Mouse (Mus musculus) CD4-positive, CD25-positive, alpha-beta regulatory T cell, adult 4 months (primary cell): ENCODE results near the gene Trpc5. TPM values are rescaled to one million over a fixed set of nuclear protein-coding genes. Genes with fewer than 3 reads are reported as not detected.
A peak's percentile ranks its signal among the peaks of the same experiment; 100 is the strongest.

Source experiments
- ATAC-seq: one replicate; pipeline ENCODE4 v1.8.0; 2017
- polyA plus RNA-seq, 2 experiments: library from polyadenylated mRNA; unstranded; fragments of 100-300 nt; shearing (Covaris generic); gene quantifications; one replicate each; pipeline ENCODE4 v1.2.1; 2017

Trpc5 gene
- polyA plus RNA-seq: not detected

GRCm38 (mm10) chrX:144688142-144688206, at the start of gene Trpc5:
Gene Trpc5 (minus strand): TSS chrX:144688180.
- ATAC-seq: no peak

DNA sequence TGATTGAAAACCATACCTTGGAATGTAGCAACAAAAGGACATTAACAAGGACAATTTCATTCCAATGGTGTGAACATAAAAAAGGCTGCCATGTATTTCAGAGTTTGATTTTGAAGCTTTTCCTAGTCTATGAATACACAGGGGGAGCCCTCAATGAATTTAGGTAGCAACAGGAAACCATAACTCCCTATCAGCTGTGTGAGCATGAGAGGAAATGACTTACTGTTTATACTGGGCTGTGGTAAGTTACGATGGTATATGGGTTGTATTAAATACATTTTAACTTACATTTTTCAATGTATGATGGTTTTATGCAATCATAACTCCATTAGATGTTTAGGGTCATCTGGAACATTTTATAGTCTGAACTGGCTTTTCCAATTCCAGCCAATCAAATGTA, 28.4 kb upstream of the Trpc5 start:
- ATAC-seq: no peak

DNA sequence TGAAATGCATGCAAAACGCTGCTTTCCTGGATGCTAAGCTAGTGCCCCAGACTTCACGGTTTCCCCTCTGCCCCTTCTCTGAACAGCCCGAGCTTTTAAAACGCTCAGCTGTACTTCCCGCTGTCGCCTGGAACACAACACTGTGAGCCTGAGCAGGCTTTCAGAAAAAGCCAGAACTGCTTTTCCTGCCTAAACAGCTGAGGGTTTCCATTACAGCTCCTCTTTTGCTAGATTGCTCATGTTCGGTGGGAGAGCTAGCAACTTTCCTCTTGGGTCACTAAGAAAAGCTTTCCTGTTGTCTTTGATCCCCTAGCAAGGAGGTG, 1.8 kb upstream of the Trpc5 start:
- no peak for ATAC-seq

- no peak for ATAC-seq
Measured at GRCm38 (mm10) chrX:144689119-144689858, 1.3 kb upstream of the Trpc5 start.

DNA sequence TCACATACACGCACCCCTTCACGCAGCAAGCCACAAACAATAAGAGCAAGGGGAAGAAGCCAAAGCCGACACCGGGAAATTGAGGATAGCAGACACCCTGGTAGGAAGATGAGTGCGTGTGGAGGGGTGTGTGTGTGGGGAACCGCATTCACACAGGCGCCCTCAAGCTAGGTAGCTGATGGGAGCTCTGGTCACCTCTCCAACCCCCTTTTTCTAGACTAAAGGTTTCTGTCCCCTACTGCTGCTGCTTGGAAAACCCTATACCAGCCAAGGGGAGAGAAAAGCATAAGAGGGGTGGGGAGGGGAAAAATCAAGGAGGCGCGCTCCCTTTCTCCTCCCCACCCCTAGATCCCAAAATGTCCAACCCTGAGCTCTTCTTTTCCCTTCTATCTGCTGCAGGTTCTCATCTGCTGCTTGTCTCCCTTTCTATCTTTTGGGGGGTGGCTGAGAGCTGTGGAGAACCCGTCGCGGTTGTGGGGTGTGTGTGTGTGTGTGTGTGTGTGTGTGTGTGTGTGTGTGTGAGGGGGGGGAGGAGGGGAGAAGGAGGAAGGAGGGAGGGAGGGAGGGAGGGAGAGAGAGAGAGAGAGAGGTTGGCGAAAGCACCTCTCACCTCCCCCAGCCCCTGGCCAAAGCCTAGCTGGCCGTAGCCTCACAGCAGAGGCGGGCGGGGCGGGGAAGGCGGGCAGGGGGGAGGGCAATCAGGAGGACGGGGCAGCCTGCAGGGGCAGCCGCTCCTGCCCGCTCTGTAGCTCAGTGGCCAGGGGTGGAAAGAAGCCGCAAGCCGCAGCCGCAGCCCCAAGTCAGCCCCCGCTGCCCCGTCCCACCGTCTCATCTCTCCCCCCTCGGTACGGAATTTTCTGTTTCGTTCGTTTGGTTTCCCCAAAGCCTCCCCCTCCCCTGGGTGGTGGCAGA, 483 bp upstream of the Trpc5 start, which contains the start of gene Rtl4:
Gene Rtl4 (plus strand): TSS at position 701 of the 912 bp plus-strand sequence.
- ATAC-seq: no peak

- no peak for ATAC-seq
Measured at GRCm38 (mm10) chrX:144687742-144688141, 238 bp downstream of the Trpc5 start.

- no peak for ATAC-seq
Measured at GRCm38 (mm10) chrX:144652196-144652595, 35.8 kb downstream of the Trpc5 start.

DNA sequence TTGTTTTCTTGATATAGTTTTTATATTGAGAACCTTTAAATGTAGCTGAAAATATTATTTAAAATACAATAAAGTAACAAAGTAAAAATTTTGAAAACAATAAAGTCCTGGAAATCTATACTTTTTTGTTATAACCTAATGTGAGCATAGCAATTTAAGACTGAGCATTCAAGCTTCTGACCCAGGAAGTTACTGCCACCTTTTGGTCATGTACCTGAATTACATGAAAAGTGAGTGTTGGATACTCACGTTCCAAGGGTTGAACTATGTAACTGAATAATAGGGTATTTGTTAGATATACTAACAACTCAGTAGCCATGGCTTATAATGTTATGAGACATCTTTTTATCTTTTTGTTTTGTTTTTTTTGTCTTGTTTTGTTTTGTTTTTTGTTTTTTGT, 42.6 kb downstream of the Trpc5 start:
- ATAC-seq: no peak

GRCm38 (mm10) chrX:144644756-144645155, 43.2 kb downstream of the Trpc5 start:
- ATAC-seq: no peak

- no peak for ATAC-seq
Measured at GRCm38 (mm10) chrX:144612753-144613152, 75.2 kb downstream of the Trpc5 start.

DNA sequence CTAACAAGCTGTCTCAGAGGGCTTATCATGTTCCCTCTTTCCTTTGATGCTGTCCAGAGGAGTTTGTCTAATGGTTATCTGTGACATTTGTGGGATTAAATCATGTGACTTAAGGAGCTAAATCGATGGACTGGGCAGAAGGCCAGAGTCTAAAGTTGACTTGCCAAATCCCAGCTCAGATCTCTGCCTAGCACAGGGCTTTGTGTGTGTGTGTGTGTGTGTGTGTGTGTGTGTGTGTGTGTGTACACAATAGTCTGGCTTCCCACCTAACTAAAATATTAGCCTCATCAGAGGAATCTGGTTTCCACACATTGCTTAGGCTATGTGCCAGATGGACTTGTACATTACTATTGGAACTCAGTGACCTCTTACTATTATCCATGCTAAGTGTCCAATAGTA, 151.5 kb downstream of the Trpc5 start:
- no peak for ATAC-seq

DNA sequence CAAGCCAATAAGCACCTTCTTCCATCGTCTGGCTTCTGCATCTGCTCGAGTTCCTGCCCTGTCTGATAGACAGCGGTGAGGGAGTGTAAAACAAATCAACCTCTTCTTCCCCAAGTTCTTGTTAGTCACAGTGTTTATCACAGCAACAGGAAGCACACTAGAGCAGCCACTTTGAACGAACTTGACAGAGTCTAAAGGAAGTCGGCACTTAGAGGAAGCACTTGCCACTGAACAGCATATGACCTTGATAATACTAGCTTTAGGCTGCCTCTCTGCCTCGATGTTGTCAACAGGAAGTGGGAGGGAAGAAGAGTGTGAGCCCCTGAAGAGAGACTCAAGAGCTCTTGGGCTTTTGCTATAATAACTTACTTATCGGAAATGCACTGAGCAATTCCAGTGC, 161.9 kb downstream of the Trpc5 start:
- ATAC-seq: peak; percentile 88

DNA sequence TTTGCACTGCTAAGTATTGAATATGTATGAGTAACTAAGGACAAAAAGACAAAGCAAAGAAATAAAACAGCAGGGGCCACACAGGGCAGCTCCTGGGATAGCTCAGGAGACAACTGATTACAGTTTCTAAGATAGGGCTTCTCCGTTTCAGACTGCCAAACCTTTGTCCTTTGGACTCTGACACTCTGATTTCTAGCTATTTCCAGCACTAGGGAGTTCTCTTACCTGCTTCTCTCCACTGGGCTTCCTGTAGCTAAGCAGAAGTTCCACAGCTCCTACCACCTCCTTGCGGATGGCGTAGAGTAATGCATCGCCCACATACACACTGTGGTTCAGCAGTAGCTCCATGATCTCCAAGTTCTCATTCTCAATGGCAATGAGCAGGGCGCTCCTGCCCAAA, 164.7 kb downstream of the Trpc5 start:
- no peak for ATAC-seq

GRCm38 (mm10) chrX:144491394-144491793, 196.6 kb downstream of the Trpc5 start:
- ATAC-seq: no peak

GRCm38 (mm10) chrX:144464416-144464815, 223.6 kb downstream of the Trpc5 start:
- ATAC-seq: no peak

- ATAC-seq: no peak
Measured at GRCm38 (mm10) chrX:144456281-144456680, 231.7 kb downstream of the Trpc5 start, which contains the start of gene Trpc5os. Gene Trpc5os (plus strand): TSS chrX:144456581.

DNA sequence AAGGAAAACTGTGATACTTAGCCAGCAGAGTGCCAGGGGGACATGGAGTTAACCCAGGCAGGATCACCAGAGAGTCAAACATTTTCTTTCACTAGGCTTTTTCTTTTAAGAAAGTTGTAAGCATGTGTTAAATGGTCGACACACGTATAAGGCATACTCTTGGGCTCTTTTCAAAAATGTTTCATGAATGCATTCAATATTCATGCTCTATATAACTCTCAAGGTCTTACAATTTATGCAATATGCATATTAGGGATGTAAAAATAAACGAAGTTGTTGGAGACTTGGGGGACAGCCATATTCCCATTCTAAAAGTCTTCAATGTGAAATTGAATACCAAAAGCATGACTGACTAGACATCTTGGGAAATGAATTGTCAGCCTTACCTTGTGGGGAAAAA, 264.1 kb downstream of the Trpc5 start:
- no peak for ATAC-seq

GRCm38 (mm10) chrX:144421091-144421490, 266.9 kb downstream of the Trpc5 start:
- no peak for ATAC-seq

DNA sequence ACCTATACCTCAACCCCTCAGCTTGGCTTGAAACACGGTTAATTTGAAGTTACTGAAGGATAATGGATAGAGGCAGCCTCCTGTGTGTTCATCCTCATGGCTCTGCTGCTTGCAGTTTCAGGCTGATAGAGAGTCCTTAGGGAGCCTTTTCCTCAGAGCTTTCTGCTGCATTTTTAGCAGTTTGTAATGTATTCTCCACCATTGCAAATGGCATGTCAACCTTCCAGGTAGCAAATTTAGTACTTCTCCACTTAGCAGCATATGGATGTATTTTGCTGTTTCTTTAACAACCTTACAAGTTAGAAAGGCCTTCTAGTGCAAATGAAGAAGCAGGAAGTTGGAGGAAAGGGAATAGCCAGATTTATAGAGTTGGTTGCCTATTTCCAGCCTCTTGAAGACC, 267.7 kb downstream of the Trpc5 start:
- ATAC-seq: no peak

DNA sequence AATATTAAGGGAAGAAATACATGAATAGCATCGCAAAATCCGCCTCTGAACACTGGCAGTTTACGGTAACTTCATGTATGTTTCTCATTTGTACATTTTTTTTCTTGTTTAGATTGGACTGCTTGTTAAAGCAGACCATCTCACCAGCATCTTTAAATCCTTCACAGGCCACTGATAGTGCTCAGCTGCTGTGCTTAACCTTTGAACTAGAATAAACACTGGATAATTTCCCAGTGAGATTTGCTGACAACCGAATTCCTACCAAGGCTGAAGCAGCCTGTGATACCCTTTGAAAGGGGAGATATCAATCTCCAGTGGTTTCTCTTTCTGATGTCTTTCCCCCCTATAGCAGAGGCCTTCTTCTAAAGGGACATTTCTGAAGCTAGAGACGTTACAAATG, 279.9 kb downstream of the Trpc5 start:
- no peak for ATAC-seq

- ATAC-seq: peak; percentile 43
Measured at GRCm38 (mm10) chrX:144403526-144403925, 284.5 kb downstream of the Trpc5 start.

DNA sequence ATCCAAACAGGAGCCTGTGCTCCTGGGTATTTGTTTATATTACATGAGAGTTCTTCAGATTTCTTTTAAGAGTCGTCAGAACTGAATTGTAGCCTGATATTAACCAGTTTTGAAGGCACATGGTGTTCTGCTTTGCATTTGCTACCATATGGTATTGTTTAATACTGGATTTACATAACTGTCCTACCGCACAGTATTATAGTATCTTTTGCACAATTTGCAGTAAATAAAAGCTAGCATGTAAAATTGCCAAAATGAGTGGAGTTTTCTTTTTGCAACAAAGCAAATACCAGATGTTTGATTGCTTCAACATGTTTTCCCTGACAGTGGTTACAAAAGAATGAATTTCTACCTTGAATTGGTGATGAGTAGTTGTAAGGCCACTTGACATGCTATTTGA, 313.8 kb downstream of the Trpc5 start:
- ATAC-seq: no peak

GRCm38 (mm10) chrX:144338355-144338754, 349.6 kb downstream of the Trpc5 start:
- no peak for ATAC-seq

DNA sequence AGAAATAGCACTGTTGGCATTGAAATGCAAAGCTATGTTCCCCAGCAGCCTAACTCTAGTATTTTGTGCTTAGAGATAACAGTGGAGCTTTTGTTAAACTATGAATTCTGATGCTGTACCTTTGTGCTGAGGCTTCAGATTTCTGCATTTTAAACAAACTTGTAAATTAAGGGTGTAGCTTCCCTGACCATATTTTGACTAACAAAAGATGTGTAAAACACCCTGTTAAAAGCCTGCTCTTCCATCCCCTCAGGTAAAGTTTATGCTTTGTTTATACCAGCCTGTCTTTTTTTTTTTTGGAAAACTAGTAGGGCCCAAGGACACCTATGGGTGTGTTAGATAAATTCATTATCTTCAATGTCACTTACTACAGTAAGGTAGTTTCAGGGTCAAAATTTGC, 350.0 kb downstream of the Trpc5 start:
- no peak for ATAC-seq
